Mouse (Mus musculus) small intestine, adult 2 months (tissue): ENCODE measurements at regions not wholly inside any gene's neighbourhood (a gene's known extent, or its start where the extent isn't known, plus 50 kb on each side); places are given as distances from the start of the nearest gene placed in this dataset.

Source experiments
- H3K27ac ChIP-seq: fragments of 200-500 bp; 2 replicates; pipeline ENCODE4 v1.5.1; 2012; ENCODE audit warnings: low read depth, low read length, control low read depth, inconsistent platforms; ENCODE audit not compliant: insufficient read depth
- H3K27me3 ChIP-seq: fragments of 200-500 bp; 2 replicates; pipeline ENCODE4 v1.6.1; 2012; ENCODE audit warnings: mild to moderate bottlenecking, moderate library complexity, low read length, inconsistent platforms; ENCODE audit not compliant: control insufficient read depth, insufficient read depth
- H3K36me3 ChIP-seq: fragments of 200-500 bp; 2 replicates; pipeline ENCODE4 v1.6.1; 2012; ENCODE audit warnings: mild to moderate bottlenecking, low read length, control low read depth, inconsistent platforms; ENCODE audit not compliant: control insufficient read depth, insufficient read depth
- H3K4me1 ChIP-seq: fragments of 200-500 bp; 2 replicates; pipeline ENCODE4 v1.6.1; 2012; ENCODE audit warnings: low read length, inconsistent platforms, mixed read lengths; ENCODE audit not compliant: control insufficient read depth, insufficient read depth, insufficient read length
- H3K4me3 ChIP-seq: fragments of 200-500 bp; 2 replicates; pipeline ENCODE4 v1.5.1; 2012; ENCODE audit warnings: low read depth, mild to moderate bottlenecking, control low read depth, inconsistent platforms, low read length, moderate library complexity
- CTCF ChIP-seq: fragments of 200-500 bp; IDR thresholded peaks from 2 replicates; pipeline ENCODE4 v1.5.1; 2012; ENCODE audit warnings: low read depth, mild to moderate bottlenecking, control low read depth, inconsistent platforms, low read length, moderate library complexity, mixed read lengths; ENCODE audit not compliant: insufficient replicate concordance, insufficient read length; ENCODE audit errors: extremely low read depth
- POLR2A ChIP-seq: fragments of 200-500 bp; IDR thresholded peaks from 2 replicates; pipeline ENCODE4 v1.6.1; 2012; ENCODE audit warnings: low read depth, mild to moderate bottlenecking, control low read depth, inconsistent platforms, low read length, moderate library complexity
- WGBS: fragments of 180-500 bp; shearing (Covaris S2); methylation state at CpG from one replicate; pipeline ENCODE4 v1.1.7; 2018; 5-methylcytosine and 5-hydroxymethylcytosine counted together

GRCm38 (mm10) chr5:33548800-33549199 is 80.6 kb downstream of the Fam53a start:
- Histone ChIP-seq H3K4me3 (no peak overlapping the region), H3K27ac (no peak overlapping the region), H3K27me3 (no peaks in the 10 kb centered on the region), H3K4me1 (no peaks in the 10 kb centered on the region), H3K36me3 (no peaks in the 10 kb centered on the region)
- TF ChIP-seq CTCF = no peak
- TF ChIP-seq POLR2A = no peak
- WGBS = 54% methylated on average over 2 of the region's 2 CpGs

- H3K36me3 ChIP-seq = no peaks in the 10 kb centered on the region
- TF ChIP-seq CTCF (peak; percentile 72), POLR2A (no peak)
- H3K4me1 ChIP-seq = no peaks in the 10 kb centered on the region
- H3K27me3 ChIP-seq = peaks cover 6% of the 10 kb centered on the region; the same call in 1 of the 2 replicates
- H3K27ac ChIP-seq = no peak overlapping the region
- WGBS = 23% methylated on average over 5 of the region's 5 CpGs
- no peak overlapping the region for H3K4me3 ChIP-seq
Observed at GRCm38 (mm10) chr5:33543372-33543771, 86.1 kb downstream of the Fam53a start.

- no peaks in the 10 kb centered on the region for H3K36me3 ChIP-seq
- 91% methylated on average over 3 of the region's 3 CpGs for WGBS
- H3K4me3 ChIP-seq = no peak overlapping the region
- H3K27me3 ChIP-seq = peaks cover 6% of the 10 kb centered on the region; the same call in 1 of the 2 replicates
- H3K4me1 ChIP-seq = no peaks in the 10 kb centered on the region
- TF ChIP-seq POLR2A (no peak), CTCF (no peak)
- H3K27ac ChIP-seq = no peak overlapping the region
Observed at GRCm38 (mm10) chr5:33542643-33543042, 86.8 kb downstream of the Fam53a start.

GRCm38 (mm10) chr5:33542000-33542554 is 87.4 kb downstream of the Fam53a start:
- TF ChIP-seq CTCF = no peak
- TF ChIP-seq POLR2A = no peak
- WGBS = 80% methylated on average over 11 of the region's 11 CpGs

GRCm38 (mm10) chr5:33540259-33540658 is 89.2 kb downstream of the Fam53a start:
- no peaks in the 10 kb centered on the region for H3K36me3 ChIP-seq
- no peak for TF ChIP-seq POLR2A
- no peak for TF ChIP-seq CTCF
- no peaks in the 10 kb centered on the region for H3K4me1 ChIP-seq
- peaks cover 6% of the 10 kb centered on the region; the same call in 1 of the 2 replicates for H3K27me3 ChIP-seq
- 40% methylated on average over 23 of the region's 23 CpGs for WGBS
- H3K4me3 ChIP-seq = no peak overlapping the region
- H3K27ac ChIP-seq = no peak overlapping the region

More at GRCm38 (mm10) chr5:33542000-33542554, 87.4 kb downstream of the Fam53a start:
- Histone ChIP-seq H3K4me1 (no peaks in the 10 kb centered on the region), H3K4me3 (no peak overlapping the region), H3K27ac (no peak overlapping the region), H3K36me3 (no peaks in the 10 kb centered on the region), H3K27me3 (peaks cover 6% of the 10 kb centered on the region; the same call in 1 of the 2 replicates)

- Histone ChIP-seq H3K4me3 (no peak overlapping the region), H3K4me1 (no peaks in the 10 kb centered on the region; the same call in 1 of the 2 replicates), H3K36me3 (no peaks in the 10 kb centered on the region), H3K27ac (no peak overlapping the region), H3K27me3 (peaks cover 6% of the 10 kb centered on the region; the same call in 1 of the 2 replicates)
- 27% methylated on average over 8 of the region's 8 CpGs for WGBS
- TF ChIP-seq POLR2A = no peak
- TF ChIP-seq CTCF = no peak
Observed at GRCm38 (mm10) chr5:33537429-33537828, 92.0 kb downstream of the Fam53a start.

GRCm38 (mm10) chr5:33537017-33537416 is 92.4 kb downstream of the Fam53a start:
- H3K27me3 ChIP-seq = peaks cover 6% of the 10 kb centered on the region; the same call in 1 of the 2 replicates
- no peak for TF ChIP-seq POLR2A
- TF ChIP-seq CTCF = no peak
- H3K4me3 ChIP-seq = no peak overlapping the region
- no peaks in the 10 kb centered on the region for H3K36me3 ChIP-seq
- no peak overlapping the region for H3K27ac ChIP-seq
- 54% methylated on average over 4 of the region's 4 CpGs for WGBS
- no peaks in the 10 kb centered on the region; the same call in 1 of the 2 replicates for H3K4me1 ChIP-seq
